Mouse (Mus musculus): Measurements from ENCODE around the gene Ackr3. TPM values are rescaled to one million over a fixed set of nuclear protein-coding genes. Genes with fewer than 3 reads are reported as not detected.

Gene Ackr3
- total RNA-seq, 2 experiments from 2014 or later, result not detected

DNA sequence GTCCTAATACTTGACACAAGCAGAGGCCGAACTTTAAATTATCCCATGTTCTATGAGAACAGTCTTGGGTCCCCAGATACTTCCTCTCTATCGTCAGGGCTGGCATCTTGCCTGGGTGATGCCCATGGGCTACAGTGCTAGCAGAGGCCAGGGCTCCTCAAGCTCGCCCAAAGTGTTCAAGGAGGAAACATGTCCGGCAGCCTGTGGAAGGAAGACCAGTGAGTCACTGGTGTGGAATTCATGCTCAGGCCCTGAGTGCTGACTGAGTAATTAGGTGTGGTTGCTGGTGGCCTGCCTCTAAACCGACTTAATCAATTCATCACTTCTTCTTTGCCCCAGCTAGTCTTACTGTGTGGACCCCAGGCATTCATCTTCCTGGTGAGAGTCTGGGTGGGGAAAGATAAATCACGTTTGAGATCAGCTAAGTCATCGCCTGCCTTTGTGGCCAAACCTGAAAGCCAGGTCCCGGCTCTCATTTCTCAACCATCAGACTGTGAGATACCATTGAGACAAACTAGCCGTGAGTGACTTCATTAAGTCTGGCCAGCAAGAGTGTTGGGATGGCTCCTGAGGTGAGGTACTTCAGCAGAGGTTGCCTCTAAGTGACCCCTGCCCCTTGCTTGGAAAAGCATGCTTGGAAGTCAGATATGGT is 21.9 kb downstream of the Ackr3 start:
- no peak for ATAC-seq (replicated peaks; ENCODE audit: poor library complexity)

- ATAC-seq (replicated peaks; ENCODE audit: poor library complexity), result no peak
Measured at GRCm38 (mm10) chr1:90227684-90228322, 24.0 kb downstream of the Ackr3 start.

GRCm38 (mm10) chr1:90228323-90228697 is 24.5 kb downstream of the Ackr3 start:
- peak; percentile 68 for ATAC-seq (replicated peaks; ENCODE audit: poor library complexity)

GRCm38 (mm10) chr1:90230611-90231010 is 26.8 kb downstream of the Ackr3 start:
- no peak for ATAC-seq (replicated peaks; ENCODE audit: poor library complexity)

- ATAC-seq (replicated peaks; ENCODE audit: poor library complexity), result no peak
Measured at GRCm38 (mm10) chr1:90231591-90232490, 28.1 kb downstream of the Ackr3 start.

DNA sequence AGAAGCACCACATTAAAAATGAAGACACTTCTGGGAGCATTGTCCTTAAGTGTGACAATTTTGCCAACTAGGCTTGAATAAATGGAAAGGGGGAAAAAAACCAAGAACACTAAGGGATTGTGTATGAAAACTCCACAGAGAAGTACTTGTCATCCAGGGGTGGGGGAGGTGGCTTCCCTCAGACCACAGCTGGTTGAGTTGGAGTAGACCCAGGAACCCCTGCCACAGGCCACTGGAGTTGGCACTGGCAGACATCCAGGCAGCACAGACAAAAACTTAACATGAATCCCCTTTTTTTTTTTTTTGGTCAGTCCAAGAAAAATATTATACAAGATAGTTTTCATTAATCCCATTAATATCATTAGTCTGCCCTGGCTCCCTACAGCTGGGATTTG is 28.7 kb downstream of the Ackr3 start:
- no peak for ATAC-seq (replicated peaks; ENCODE audit: poor library complexity)

- ATAC-seq (replicated peaks; ENCODE audit: poor library complexity), result peak; percentile 66
Measured at GRCm38 (mm10) chr1:90234620-90235054, 30.9 kb downstream of the Ackr3 start.

DNA sequence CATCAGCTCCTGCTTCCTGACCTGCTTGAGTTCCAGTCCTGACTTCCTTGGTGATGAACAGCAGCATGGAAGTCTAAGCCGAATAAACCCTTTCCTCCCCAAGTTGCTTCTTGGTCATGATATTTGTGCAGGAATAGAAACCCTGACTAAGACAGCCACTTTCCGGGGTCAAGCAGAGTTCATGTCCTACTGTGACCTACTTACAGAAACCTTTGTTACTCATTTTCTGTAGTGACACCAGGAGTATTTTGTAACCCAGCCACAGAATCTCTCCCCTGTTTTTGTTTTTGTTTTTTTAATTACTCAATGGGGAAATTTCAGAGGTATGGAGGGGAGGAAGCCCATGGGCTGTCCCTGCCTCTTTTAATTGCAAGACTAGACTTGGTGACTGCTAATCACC is 32.9 kb downstream of the Ackr3 start:
- ATAC-seq (replicated peaks; ENCODE audit: poor library complexity), result no peak

GRCm38 (mm10) chr1:90238095-90238888 is 34.5 kb downstream of the Ackr3 start:
- ATAC-seq (replicated peaks; ENCODE audit: poor library complexity), result no peak

DNA sequence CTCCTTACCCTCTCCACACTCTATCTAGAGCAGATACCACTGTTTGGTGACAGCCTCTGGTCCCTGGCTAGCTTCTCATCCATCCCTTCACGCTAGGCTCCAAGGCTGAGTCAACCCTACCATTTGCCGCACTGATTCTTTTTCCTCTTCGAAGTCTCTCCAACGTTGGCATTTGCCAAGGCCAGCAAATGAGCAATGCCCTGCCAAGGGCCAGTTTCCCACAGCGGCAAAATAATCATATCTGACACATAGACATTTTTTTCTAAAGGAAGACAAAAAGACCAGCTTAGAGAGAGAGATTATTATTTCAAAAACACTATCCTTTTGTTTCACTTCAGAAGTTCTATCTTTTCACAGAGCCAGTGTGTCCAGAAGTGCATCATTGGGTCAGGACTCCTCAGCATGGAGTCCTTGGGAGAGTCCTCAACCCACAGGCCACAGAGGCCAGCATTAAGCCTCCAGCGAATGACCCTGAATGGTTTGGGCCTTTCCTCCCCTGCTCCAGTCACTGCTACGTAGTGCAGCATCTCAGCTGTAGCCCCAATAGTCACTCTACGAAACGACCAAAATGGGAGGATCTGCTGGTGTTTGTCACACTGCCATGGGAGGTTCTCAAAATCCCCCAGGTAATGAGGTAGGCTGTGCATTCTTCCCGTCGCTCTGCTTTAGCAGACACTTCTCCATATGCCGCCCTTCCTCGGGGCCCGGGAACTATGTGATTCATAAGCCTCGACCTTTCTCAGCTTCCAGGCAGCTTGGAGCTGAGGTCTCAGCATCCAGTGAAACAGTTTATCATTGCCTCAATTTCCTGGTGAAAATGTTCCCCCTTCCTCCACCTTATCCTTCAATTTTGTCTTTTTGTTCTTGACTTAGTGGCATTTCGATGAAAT is 35.8 kb downstream of the Ackr3 start:
- ATAC-seq (replicated peaks; ENCODE audit: poor library complexity), result no peak

DNA sequence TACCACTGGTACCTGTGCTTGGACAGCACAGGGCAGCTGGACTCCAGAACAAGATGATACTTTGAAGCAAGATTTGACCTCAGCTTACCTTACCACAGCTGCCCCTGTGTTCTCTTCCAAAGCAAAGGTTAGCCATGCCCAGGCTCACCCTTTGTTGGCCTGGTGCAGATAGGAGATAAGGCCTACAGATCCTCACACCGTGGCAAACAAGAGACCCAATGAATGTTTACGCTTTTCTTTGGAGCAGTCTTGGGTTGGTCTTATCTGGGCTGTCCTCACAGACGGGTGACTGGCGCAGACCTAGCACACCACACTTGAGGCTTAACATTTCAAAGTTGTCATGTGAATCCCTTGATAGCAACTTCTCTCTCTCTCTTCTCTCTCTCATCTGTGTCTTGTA is 36.5 kb downstream of the Ackr3 start:
- ATAC-seq (replicated peaks; ENCODE audit: poor library complexity), result peak; percentile 84

GRCm38 (mm10) chr1:90242444-90242989 is 38.7 kb downstream of the Ackr3 start:
- peak; percentile 53 for ATAC-seq (replicated peaks; ENCODE audit: poor library complexity)

- no peak for ATAC-seq (replicated peaks; ENCODE audit: poor library complexity)
Measured at GRCm38 (mm10) chr1:90244537-90244936, 40.8 kb downstream of the Ackr3 start.

- ATAC-seq (replicated peaks; ENCODE audit: poor library complexity), result no peak
Measured at GRCm38 (mm10) chr1:90245533-90245932, 41.8 kb downstream of the Ackr3 start.

DNA sequence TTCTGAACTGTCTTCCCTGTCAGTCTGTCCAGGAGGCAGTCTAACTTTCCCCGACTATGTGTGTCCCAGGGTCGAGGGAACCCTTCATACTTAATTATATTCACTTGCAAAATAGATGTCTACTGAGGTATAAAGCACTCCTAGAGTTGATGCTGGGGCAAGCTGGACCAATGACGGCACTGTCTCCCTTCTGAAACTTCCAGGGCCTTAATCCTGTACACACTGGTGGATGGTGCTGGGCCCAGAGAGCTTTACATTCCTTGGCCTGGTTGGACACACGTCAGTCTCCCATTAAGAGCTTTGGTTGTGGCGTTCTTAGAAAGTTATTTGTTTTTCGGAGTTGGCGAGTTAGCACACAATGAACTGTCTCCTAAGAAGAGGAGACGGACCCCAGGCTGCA is 42.3 kb downstream of the Ackr3 start:
- no peak for ATAC-seq (replicated peaks; ENCODE audit: poor library complexity)

GRCm38 (mm10) chr1:90246800-90247199 is 43.0 kb downstream of the Ackr3 start:
- ATAC-seq (replicated peaks; ENCODE audit: poor library complexity), result peak; percentile 54

- no peak for ATAC-seq (replicated peaks; ENCODE audit: poor library complexity)
Measured at GRCm38 (mm10) chr1:90247234-90247633, 43.5 kb downstream of the Ackr3 start.

DNA sequence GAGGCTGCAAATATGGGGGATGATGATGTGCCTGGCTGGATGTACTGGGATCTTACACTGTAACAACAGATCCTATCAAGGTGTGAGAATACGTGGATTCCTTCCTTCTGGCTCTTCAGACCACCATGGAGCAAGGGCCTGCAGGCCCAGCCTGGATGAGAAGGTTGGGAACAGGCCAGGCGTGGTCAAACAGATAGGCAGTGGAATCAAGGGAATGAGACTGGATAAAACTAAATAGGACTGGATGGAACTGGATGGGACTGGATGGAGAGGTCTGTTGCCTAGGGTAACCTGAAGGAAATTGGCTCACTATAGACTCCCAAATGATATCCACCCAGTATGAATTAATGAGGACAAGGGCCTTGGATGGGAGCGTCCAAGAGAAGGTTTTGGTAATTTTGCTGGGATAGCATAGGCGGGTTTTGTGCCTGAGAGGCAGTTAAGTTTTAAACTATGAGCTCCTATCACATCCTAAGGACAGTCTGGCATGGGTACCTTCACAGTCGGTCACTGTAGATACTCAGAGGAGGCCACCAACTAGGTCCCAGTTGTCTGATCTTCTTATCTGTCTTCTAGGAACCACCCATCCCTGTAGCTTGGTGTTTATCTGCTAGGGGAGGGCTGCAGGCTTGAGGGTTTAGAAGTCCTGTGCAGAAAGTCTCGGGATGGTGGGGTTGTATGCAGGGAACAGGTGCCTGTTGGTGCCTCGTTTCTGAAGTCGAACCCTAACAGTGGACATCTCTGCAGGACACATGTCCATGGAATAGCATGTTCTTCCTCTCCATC is 44.2 kb downstream of the Ackr3 start:
- peak; percentile 44 for ATAC-seq (replicated peaks; ENCODE audit: poor library complexity)
